Mouse (Mus musculus) thymus, adult 18-20 months (tissue): ENCODE measurements around the gene Gpatch2l.
A peak's percentile ranks its signal among the peaks of the same experiment; 100 is the strongest.

Experiments used
- DNase-seq, 2 experiments: peaks; one replicate each; pipeline ENCODE4 v3.0.0; 2022; ENCODE audit warnings: mixed read lengths in 2 of 2

Gpatch2l gene

GRCm38 (mm10) chr12:86280000-86280399 lies 38.3 kb downstream of the Gpatch2l start:
- DNase-seq: no peak

GRCm38 (mm10) chr12:86285704-86286103 lies 44.0 kb downstream of the Gpatch2l start:
- no peak for DNase-seq

- DNase-seq: no peak
These were observed 55.8 kb downstream of the Gpatch2l start for GRCm38 (mm10) chr12:86297450-86297849.

GRCm38 (mm10) chr12:86302973-86303372 lies 61.3 kb downstream of the Gpatch2l start:
- DNase-seq: no peak

- DNase-seq: peak in 1 of 2 experiments; percentile 13
These were observed 63.4 kb downstream of the Gpatch2l start for GRCm38 (mm10) chr12:86305045-86305444.

GRCm38 (mm10) chr12:86305635-86306243 lies 64.1 kb downstream of the Gpatch2l start:
- peak; percentile 53 to 56 for DNase-seq

- peak; percentile 30 to 57 for DNase-seq
These were observed 67.8 kb downstream of the Gpatch2l start for GRCm38 (mm10) chr12:86309474-86309873.

- DNase-seq: peak; percentile 40 to 64
These were observed 68.2 kb downstream of the Gpatch2l start for GRCm38 (mm10) chr12:86309902-86310301.

- no peak for DNase-seq
These were observed 79.0 kb downstream of the Gpatch2l start for GRCm38 (mm10) chr12:86320629-86321028.

- DNase-seq: no peak
These were observed 82.6 kb downstream of the Gpatch2l start for GRCm38 (mm10) chr12:86324297-86324696.

GRCm38 (mm10) chr12:86329813-86330212 lies 88.2 kb downstream of the Gpatch2l start:
- no peak for DNase-seq

- DNase-seq: no peak
These were observed 89.0 kb downstream of the Gpatch2l start for GRCm38 (mm10) chr12:86330684-86331083.

GRCm38 (mm10) chr12:86331248-86331647 lies 89.6 kb downstream of the Gpatch2l start:
- DNase-seq: no peak

- DNase-seq: no peak
These were observed 94.6 kb downstream of the Gpatch2l start for GRCm38 (mm10) chr12:86336209-86336608.

GRCm38 (mm10) chr12:86336887-86337286 lies 95.2 kb downstream of the Gpatch2l start:
- DNase-seq: no peak
